Mouse (Mus musculus) frontal cortex, adult (tissue): Measurements from ENCODE around the gene Cnih3.

ENCODE experiments used
- ATAC-seq: cut with Nextera tagmentation; 2 replicates; pipeline ENCODE4 v1.9.2; 2017; ENCODE audit warnings: mild to moderate bottlenecking, moderate library complexity, mixed read lengths; ENCODE audit not compliant: low TSS enrichment

Gene Cnih3

GRCm38 (mm10) chr1:181399179-181399578, 46.8 kb downstream of the Cnih3 start:
- ATAC-seq, result peak; percentile 90

GRCm38 (mm10) chr1:181403056-181403455, 50.6 kb downstream of the Cnih3 start:
- ATAC-seq, result no peak

DNA sequence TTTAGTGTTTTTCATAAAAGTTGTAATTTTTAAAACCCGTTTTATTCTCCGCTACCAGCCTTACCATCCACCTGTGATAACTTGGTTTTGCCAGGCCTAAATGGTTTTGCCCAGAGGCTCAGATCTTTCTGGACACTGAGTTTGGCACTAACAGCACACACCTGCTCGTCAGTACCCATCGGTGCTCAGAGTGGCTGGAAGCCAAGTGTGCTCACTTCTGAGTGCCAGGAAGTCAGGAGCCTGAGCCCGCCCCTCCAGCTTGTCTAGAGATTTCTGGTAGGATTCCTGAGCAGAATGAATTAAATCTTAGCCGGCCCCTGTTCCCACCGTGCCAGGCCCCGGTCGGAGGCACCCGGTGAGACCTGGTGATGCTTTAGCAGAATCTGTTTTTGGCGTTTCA, 54.9 kb downstream of the Cnih3 start:
- no peak for ATAC-seq

DNA sequence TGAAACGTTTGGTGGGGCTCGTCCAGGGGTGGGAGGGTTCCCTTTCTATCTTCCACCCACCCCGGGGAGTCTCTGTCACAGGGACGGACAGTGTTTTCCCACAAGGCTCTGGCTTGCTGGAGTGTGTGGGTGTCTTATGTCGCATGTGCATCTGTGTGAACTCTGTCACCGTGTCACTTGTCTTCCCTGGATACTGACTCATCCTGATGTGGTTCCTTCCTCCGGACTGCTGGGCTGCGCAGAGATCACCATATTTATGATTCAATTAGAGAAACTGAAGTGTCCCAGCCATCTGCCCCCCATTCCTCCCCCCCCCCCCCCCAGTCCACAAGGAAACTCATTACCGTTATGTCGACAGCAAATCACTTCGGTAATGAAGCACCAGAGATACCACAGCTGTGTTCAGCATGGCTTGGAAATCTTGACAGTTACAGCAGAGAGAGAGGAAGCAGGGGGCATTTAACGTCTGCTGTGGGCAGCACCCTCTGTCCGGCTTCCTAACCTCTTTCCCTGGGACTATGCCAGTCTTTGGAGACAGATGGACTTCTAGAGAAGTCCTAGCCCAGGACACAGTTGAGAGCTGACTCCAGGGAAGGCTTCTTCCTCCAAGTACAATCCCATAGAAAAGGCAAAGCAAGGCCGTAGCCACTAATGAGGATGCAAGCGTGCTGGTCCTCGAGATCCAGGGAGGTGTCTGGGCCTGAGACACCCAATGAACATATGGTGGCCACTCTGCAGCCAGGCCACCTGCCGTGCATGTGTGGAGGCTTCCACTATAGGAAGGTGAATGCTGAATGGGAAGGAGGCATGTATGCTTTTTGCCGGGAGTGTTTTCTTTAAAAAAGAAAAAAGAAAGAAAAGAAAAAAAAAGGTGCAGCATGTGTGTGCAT, 55.9 kb downstream of the Cnih3 start:
- peak; percentile 23; the same call in 1 of the 2 replicates for ATAC-seq

- no peak for ATAC-seq
Measured at GRCm38 (mm10) chr1:181409693-181410092, 57.3 kb downstream of the Cnih3 start.

DNA sequence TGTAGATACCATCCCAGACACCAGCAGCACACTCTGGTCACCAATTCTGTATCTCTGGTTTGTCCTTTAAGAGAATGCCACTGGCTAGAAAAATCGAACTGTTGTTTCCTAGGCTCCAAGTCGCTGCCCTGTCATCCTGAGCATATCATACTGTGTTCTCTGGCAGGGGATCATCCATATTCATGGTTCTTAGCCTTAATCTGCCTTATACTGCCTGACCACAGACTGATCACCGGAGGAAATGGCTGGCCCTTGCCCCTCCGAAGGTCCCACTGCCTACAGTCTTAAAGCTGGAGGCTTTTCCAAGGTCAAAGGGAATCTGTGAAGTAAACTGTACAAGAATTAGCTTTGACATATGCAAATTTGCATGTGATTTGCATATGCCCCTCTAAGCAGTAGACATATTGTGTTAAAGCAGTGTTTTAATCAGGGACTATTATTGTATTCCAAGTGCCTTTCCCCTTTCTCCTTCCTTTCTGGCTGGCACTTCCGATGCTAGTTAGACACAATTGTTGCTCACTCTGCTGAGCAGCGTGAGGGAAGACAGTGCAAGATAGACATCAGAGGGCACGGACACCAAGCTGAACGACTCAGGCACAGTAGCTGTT, 58.3 kb downstream of the Cnih3 start:
- ATAC-seq, result no peak

GRCm38 (mm10) chr1:181414985-181415384, 62.6 kb downstream of the Cnih3 start:
- ATAC-seq, result peak; percentile 58

DNA sequence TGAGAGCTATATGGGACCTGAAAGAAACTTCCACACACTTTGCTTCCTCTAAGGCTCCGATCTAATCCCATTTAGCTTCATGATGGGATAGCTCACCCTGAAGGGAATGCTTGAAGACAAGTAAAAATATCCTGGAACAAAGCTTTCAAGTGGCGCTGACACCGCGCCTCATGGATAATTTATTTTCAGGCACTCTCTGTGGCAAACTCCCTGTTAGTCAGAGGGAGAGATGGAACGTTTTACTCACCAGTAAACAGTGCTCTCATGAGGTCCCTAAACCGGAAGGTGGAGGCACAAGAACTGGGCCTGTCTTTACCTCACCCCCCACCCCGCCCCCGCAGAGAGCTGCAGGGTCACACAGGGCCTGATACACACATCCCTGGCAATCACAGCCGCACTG, 64.4 kb downstream of the Cnih3 start:
- ATAC-seq, result no peak

DNA sequence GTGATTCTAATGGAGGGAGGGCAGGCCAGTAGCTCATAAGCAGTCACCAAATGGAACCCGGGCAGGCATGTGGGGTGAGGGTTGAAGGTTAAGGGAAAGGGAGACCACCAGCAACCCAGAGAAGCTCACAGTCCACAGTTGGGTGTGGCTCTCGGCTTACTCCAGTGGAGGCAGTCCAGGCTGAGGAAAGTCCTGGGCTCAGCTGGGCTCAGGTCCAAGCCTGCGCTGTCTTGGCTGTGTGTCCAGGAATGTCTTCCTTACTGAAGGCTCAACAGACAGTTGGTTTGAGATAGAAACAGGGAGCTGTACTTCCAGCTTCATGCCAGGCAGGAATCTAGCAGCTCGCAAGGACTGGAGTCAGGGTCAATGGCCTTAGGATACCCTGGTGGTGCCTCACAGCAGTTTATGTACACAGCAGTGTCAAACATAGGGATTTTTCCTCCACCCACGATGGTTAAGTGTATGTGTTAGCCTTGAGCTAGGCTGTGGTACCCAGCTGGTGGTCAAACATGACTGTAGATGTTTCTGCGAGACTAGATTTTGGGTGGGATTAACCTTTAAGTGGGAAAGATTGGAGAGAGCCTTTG, 65.6 kb downstream of the Cnih3 start:
- no peak for ATAC-seq

DNA sequence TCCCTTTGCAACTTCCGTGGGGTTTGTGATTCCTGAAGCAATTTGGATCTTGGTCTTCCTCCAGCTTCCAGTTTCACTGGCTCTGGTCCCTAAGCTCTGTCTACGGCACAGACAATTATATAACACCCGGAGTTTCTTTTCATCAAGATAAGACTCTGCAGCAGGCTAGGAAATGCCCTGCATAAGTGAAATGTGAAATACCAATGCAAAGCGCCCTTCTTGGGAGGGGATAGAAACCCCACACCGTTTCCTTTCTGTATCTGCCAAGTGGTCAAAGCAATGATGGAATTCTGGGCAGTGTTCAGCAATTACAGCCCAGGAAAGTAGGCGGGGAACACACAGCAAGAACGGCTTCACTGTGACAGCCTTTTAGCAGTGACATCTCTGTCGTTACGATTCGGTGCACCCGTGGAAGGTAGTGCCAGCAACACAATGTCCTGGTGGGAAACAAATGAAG, 67.7 kb downstream of the Cnih3 start:
- peak; percentile 41; the same call in 1 of the 2 replicates for ATAC-seq

- ATAC-seq, result no peak
Measured at GRCm38 (mm10) chr1:181422796-181423195, 70.4 kb downstream of the Cnih3 start.

DNA sequence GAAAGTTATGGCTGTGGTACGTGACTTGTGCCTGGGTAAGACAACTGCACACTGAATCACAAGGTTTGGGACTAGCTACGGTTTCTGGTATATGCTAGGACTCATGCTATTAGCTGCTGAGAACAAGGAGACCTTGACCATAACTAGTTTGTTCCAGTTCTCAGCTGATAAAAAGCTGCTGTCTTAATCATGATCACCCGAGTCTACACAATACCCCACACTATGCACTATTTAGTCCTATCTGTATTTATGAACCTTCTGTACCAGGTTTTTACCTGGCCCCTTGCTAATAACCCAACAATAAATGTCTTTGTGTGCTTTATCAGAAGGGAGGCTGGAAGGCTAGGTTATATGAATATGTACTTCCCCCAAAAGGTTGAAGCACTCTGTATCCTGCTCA, 72.5 kb downstream of the Cnih3 start:
- no peak for ATAC-seq

DNA sequence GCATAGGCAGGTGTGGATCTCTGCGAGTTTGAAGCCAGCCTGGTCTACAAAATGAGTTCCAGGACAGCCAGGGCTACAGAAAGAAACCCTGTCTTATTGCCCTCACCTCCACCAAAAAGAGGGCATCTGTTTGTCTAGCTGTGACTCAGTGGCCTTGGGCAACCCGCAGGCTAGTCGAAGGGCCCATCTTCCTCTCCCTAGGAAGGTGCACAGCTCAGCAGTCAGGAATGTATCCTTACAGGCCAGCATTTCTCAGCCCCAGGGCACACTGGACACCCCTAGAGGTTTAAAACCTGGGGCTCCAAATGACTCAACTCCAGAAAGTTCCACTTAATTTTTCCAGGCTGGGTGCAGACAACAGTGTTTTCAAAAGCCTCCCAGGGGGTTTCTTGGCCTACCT, 73.0 kb downstream of the Cnih3 start:
- ATAC-seq, result no peak

- no peak for ATAC-seq
Measured at GRCm38 (mm10) chr1:181426406-181426805, 74.0 kb downstream of the Cnih3 start.

- peak; percentile 87 for ATAC-seq
Measured at GRCm38 (mm10) chr1:181433263-181433662, 80.8 kb downstream of the Cnih3 start.

DNA sequence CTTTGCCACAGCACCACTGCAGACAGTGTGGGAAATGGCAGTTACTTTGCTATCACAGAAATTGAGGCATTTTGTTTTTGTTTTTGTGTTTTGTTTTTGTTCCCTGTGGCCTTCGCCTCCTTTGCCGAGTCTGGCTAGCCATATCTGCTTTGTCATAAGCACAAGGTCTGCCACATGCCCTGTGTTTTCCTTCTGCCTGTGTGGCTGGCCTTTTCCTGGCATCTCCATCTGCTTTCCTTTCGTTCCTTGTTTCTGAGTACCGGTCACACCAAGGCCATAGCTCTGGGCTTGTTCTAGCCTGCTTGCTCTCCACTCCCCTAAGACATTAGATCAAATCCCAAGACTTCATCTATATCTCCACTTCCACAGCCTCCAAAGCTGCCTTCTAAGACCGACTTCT, 83.0 kb downstream of the Cnih3 start:
- no peak for ATAC-seq

DNA sequence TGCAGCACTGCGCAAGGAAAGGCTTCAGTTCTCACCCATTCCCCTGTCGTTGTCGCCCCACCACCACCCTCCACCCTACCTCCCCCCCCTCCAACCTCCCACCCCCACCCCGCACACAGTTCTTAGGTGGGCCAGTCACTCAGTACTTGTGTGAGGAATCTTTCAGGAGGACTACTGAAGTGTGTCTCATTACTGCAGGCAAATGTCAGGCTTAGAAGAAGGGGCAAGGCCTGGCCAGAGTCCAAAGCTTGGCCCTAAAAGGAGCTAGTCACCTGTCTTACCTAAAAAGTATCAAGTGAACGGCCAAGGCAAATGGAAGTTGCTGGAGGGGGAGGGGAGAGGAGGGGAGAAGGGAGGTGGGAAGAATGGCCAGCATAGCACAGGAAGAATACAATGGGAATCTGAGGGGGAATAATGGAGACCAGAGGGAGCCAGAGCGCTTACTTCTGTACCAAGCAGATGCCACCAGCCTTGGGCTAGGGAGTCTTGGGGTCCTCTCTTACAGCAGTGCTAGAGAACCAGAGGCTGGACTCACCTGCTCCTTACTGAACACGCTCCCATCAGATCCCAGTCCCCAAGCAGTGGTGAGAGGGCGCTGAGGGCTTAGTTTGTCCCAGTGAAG, 88.7 kb downstream of the Cnih3 start:
- no peak for ATAC-seq

GRCm38 (mm10) chr1:181441654-181442241, 89.3 kb downstream of the Cnih3 start:
- 0 out of 2 replicates have a peak, but pooled peaks have one; percentile 27 for ATAC-seq

DNA sequence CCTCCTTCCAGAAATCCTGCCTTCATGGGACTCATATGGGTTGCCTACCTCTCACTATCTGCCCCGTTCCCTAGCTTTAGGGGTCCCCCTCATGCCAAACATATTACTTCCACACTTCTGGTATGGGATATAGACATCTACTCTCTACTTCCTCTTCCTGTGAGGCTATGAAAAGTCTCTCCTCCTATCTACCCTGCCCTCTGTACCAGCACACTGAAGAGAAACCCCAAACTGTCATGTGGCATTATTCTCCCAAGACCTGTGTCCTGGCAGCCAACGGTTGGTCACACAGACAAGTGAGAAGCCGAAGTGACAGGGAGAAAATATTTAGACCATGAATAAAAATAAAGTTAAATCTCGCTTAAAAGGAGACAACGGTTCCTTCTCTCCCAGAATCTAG, 92.6 kb downstream of the Cnih3 start:
- ATAC-seq, result no peak

DNA sequence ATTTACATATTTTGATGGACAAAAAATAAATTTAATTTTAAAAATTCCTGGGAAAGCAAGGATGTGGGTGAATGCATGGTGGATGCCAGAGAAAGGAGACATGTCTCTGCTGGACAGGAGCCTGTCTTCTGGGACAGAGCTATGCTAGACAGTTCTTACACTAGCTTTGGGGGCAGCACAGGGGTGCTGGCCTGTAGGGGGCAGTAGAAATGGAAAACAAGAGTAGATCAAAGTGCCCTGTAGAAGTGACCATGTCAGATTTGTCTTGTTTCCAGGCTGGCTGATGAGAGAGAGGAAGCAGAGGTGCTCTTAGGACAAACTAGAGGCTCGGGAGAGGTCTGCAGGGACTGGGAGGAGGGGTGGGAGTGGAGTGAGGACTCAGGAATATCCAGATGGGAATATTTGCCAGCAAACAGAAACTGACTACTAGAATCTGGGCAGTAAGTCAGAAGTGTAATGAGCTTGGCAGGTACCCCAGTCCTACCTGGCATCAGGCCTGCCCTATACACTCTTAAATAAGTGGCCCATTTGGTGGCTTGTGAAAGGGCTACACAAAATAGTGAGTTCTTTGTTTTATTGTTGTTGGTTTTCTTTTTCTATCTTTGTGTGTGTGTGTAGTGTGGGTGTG, 93.3 kb downstream of the Cnih3 start:
- no peak for ATAC-seq

DNA sequence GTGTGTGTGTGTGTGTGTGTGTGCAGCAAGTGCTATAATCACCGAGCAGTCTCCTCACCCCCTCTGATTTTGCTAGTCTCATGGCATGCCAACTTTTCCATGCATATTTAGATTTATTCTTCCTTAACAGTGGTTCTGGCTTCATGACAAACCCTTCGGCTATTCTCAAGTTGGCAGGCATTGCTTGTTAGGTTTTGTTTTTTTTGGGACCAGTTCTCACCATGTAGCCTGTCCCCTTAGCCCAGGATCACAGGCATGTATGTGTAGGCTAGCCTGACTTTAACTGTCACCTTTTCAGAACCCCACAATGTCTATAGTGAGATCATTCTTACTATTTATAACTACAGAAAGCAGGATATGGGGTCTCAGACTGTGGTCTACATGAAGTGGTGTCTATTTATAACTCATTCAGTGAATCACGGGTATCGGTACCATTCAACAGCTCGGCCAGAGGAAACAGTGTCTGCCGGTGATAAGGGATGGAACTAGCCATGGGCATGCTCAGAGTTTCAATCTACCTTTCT, 94.2 kb downstream of the Cnih3 start:
- no peak for ATAC-seq
